Mouse (Mus musculus) 3T3-L1 (cell line): ENCODE measurements around the gene Skap2.
A peak's percentile ranks its signal among the peaks of the same experiment; 100 is the strongest.

Experiments
- DNase-seq: peaks from one replicate; pipeline ENCODE4 v3.0.0-alpha.2; 2015; ENCODE audit warnings: low read depth, low spot score

Skap2 gene

DNA sequence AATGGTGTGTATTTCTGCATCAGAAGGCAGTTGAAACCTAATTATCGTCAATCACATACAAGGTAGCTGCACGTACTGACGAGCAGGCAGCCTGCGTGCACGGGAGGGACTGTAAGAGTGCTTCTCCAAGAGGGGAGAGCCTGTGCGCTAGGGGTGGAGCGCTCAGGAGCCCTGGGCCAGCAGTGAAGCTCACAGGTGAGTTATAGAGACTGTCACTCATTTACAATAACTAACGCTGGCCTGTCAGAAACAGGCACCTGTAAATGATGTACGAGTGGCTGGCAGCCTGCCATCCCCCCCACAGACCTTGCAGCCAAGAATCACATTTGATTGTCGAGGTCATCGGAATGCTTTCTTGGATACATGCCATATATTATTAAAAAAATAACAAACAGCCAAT lies 168.2 kb downstream of the Skap2 start:
- no peak for DNase-seq

DNA sequence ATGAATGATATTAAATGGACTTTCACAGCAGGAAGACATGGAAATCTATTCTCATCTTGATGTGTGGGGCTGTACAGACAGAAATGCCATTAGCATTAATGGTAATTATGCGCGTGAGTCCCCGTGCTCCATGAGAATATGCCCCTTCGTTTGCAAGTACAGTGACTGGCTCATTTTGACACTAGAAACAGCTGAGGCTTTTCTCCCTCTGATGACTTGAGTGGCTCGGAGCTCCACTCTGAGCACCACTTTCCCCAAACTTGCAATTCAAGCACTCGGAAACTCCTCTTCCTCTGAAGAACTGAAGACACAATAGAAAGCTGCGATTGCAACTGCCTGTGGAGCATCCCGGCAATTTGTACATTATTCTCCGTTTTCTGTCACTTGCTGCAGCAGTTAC lies 169.3 kb downstream of the Skap2 start:
- no peak for DNase-seq

DNA sequence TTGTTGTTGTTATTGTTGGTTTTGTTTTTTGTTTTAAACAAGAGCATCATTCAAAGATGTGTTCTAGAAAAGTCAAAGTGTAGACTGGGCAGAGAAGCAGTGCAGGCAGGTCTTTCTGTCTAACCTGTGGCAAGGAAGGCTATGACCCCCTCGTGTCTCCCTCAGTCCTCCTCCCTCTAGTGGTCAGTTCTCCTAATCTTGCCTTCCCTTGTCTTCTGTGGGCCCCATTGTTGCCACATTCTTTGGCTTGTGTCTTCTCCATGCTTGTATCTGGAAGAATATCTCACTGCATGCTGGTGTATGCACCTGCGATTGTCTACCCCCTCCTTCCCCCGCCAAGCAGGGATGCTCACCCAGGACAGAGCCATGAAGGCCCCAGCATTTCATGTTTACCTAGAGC lies 174.2 kb downstream of the Skap2 start:
- DNase-seq = peak; percentile 26

DNA sequence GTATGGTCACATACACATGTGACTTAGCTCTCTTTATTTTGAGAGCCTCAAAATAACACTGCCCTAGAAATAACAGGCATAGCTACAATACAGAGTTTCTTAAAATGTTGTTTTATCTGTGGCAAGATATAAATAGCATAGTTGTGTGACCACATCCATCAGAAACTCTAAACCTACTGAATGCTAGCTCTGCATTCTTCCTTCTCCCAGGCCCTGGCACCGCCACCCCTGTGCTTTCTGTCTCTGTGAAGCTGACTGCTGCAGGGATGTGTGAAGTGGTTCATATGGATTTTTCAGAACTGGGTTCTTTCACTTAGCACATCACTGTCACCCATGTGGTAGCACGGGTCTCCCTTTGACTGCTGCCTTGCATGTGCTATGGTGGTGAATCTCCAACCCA lies 179.0 kb downstream of the Skap2 start:
- DNase-seq = no peak

DNA sequence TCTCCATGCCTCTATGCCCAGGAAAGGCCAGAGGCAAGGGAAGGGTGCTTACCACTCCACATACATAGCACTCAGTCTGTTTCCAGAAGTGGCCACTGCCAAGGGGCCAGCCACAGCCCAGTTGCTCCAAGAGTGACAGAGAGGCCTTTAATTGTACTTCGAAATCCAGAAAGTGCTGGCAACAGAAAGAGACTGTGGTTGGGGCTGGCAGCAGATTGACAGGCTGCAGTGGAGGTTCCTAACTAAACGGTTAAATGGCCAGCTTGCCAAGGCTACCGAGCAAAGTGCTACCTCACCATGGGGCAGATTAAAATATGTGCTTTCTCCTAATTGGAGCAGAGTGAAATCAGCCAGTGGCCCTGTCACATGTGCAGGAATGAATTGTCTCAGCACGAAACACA lies 186.7 kb downstream of the Skap2 start:
- no peak for DNase-seq

DNA sequence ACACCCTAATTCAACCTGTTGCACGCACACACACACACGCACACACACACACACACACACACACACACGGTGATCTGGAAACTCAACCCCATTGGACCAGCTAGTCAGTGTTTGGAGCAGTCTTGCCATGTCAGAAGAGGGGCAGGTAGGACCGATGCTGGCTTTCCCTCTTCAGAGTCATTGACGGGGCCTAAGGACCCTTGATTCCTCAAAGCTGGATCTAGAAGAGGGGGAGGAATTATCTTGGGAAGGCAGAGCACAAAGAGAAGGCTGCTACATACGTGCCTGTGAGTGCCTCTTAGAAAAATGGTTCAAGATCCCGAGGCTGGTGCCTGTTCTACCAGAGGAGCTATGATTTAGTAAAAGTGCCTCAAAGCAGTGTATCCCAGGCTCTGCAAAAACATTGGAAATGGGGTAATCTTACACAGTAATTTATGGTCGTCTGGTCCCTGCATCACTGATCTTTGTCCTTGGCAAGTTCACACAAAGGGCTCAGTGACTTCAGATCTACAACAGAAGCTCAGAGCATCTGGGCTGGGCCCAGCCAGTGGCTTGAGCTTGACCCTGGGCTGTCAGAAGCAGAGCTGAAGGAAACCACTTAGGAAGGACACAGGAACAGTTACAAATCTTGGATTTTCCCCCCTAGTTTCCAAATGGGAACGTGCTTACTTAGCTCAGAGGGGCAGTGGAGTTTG lies 188.1 kb downstream of the Skap2 start:
- DNase-seq = no peak

DNA sequence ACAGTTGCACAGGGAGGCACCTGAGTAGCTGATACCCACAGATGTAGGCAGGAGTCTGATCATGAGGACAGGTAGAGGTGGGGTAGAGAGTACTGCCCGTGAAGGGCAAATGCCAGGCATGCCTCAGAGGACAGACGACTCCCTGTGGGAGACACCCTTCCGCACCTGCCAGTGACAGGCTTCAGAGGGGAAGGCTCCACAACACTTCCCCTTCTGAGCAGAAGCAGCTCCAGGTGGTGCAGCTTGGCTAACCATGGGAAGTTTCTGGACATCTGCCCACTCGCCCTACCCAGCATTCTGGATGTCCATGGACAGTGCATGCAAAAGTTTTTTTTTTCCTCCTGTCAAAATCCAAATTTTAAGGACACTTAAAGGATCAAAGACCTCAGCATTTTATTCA lies 190.3 kb downstream of the Skap2 start:
- no peak for DNase-seq

DNA sequence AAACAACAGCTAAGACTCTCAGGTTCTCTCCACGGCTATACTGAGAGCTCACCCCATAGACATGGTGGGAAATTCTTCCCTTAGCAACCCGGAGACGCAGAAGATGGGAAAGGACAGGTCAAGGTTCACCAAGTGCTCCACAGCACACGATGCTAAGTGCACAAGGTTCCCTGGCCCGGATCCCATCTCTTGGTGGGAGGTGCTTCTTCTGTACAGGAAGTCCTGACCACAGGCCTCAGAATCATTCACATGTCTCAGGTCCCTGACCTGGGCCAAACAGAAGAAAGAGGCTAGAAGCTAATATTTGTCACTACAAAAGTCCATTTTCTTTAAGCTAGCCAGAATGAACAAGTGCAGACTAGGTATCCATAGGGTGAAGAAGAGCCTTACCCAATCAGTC lies 191.5 kb downstream of the Skap2 start:
- peak; percentile 6 for DNase-seq

DNA sequence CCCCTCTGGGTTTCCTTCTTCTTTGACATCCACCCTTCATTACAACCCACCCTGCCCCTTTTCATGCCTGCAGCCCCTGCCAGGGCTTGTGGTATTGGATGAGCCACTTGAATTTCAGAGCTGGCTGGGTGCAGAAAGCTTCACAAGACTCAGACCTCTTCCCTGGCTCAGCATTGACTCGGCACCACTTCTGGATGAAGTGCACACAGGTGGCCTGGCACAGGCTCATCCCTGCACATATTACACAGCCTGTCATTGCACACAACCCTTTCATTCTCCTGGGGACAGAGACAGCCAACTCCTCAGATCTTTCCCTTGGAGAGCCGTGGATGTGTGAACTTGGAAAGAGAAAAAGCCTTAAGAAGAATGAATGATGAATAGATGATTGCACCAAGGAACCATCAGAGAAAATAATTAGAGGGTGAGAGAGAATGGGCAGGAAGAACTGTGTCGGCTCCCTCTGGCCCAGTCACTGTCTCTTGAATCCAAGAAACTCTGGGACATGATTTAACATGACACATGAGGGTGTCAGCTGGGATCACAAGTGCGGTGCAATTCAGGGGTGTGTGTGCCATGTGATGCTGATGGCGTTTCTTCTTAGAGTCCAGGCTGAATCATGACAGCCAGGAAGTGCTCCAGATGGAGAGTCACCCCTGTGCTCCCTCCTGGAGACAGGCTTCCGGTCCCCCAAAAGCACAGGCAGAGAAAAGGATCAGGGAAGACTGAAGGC lies 195.3 kb downstream of the Skap2 start:
- no peak for DNase-seq

DNA sequence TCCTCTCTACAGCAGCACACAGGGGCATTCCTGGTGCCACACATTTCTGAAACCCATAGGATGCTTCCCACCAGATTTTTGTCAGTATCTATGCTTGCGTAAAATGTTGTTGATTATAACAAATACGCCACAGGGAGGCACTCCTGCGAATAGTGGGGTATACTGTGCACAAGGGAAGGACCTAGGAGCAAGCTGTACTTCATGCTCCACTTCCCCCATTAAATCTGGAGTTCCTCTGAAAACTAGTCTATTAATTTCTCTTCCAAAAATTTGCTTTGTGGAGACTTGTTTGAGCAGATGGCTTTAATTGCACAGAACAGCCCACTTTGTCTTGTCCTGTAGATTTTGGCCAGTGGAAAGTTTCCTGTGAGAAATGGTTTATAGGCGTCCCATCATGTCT lies 201.4 kb downstream of the Skap2 start:
- DNase-seq = no peak

DNA sequence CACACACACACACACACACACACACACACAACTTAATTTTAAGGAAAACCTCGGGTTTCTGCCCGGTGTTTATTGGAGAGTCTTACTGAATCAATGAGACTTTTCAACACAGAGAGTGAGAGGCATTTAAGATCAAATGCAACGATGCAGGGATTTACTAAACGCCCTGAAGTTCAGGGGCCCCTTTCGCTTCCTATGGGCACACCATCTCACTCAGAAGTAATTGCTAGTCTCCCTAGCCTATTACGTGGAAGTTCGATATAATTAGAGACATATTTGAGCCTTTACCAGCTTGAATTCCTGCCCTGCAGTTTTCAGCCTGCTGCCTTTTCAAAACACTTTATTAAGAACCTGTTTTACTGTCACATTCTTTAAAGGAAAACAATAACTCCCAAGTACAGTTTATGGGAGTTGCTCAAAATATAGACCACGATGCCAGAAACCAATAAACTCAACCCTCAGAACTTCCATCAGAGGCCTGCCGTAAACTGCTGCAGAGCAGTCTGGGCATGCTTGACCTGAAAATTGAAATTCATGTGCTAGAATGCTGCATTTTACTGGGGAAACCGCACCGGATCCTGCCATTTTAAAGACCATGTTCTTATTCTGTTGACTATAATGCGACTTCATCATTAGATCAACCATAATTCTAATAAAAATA lies 203.1 kb downstream of the Skap2 start:
- no peak for DNase-seq

DNA sequence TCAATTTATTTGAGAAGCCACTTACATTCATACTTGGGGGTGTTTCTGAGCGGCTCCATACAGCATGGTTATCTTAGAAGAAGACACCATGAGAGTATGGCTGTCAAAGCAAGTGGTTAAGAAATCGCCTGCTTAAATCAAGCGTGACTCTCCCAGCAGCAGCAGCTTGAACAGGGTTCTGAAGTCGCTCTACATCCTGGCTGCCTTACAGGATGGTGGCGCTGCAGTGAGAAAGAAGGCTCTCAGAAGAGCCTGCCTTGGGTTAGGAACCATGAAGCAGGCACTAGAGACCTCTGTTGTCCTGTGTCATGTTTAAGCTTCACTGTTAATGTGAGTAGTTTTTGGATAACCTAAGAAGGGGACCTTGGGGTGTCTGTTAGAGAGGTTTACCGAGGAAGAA lies 204.3 kb downstream of the Skap2 start:
- no peak for DNase-seq
